Mouse (Mus musculus) myocyte (in vitro differentiated cells): Measurements from ENCODE around the gene Tex2. TPM values are rescaled to one million over a fixed set of nuclear protein-coding genes. Genes with fewer than 3 reads are reported as not detected.

ENCODE experiments used
- H3K27me3 ChIP-seq: one replicate; pipeline ENCODE4 v1.6.1; 2011; ENCODE audit not compliant: control insufficient read depth, insufficient read depth, insufficient read length
- H3K36me3 ChIP-seq: one replicate; pipeline ENCODE4 v1.6.1; 2011; ENCODE audit not compliant: control insufficient read depth, insufficient read depth
- H3K4me2 ChIP-seq: one replicate; pipeline ENCODE4 v1.6.1; 2011; ENCODE audit warnings: low read depth, control low read depth
- H3K4me3 ChIP-seq: one replicate; pipeline ENCODE4 v1.5.1; 2011; ENCODE audit warnings: mild to moderate bottlenecking, control low read depth, moderate library complexity
- H3K79me2 ChIP-seq: one replicate; pipeline ENCODE4 v1.6.1; 2011; ENCODE audit not compliant: control insufficient read depth, insufficient read depth
- H3ac ChIP-seq: one replicate; pipeline ENCODE4 v1.6.1; 2011; ENCODE audit not compliant: control insufficient read depth, insufficient read length
- CEBPB ChIP-seq: IDR thresholded peaks from 2 replicates; pipeline ENCODE4 v1.6.1; 2011; ENCODE audit warnings: mild to moderate bottlenecking, moderate library complexity; ENCODE audit not compliant: poor library complexity, insufficient read depth, severe bottlenecking
- E2F4 ChIP-seq: IDR thresholded peaks from one replicate; pipeline ENCODE4 v1.6.1; 2011; ENCODE audit warnings: mild to moderate bottlenecking, control low read depth, moderate library complexity; ENCODE audit not compliant: insufficient read depth
- MAX ChIP-seq: IDR thresholded peaks from one replicate; pipeline ENCODE4 v1.6.1; 2011; ENCODE audit warnings: low read depth, mild to moderate bottlenecking, control low read depth
- MYOD1 ChIP-seq, 3 experiments: IDR thresholded peaks; one replicate each; pipeline ENCODE4 v1.6.1; 2011; ENCODE audit warnings: control low read depth in 2 of 3, low read depth in 2 of 3, mild to moderate bottlenecking in 2 of 3, moderate library complexity in 1 of 3; ENCODE audit not compliant: insufficient read length in 2 of 3, control insufficient read depth in 1 of 3
- MYOG ChIP-seq, 3 experiments: IDR thresholded peaks; one replicate each; pipeline ENCODE4 v1.6.1; 2011; ENCODE audit warnings: control low read depth in 2 of 3, low read depth in 2 of 3, mild to moderate bottlenecking in 2 of 3; ENCODE audit not compliant: insufficient read length in 2 of 3, control insufficient read depth in 1 of 3, insufficient read depth in 1 of 3
- POLR2A ChIP-seq: IDR thresholded peaks from one replicate; pipeline ENCODE4 v1.6.1; 2011; ENCODE audit warnings: low read depth, mild to moderate bottlenecking, control low read depth, moderate library complexity; ENCODE audit not compliant: insufficient read length
- POLR2AphosphoS2 ChIP-seq: IDR thresholded peaks from one replicate; pipeline ENCODE4 v1.6.1; 2011; ENCODE audit warnings: low read depth, control low read depth; ENCODE audit not compliant: insufficient read length
- REST ChIP-seq: IDR thresholded peaks from one replicate; pipeline ENCODE4 v1.6.1; 2011; ENCODE audit warnings: mild to moderate bottlenecking, control low read depth, moderate library complexity; ENCODE audit not compliant: insufficient read depth, insufficient read length
- SRF ChIP-seq: IDR thresholded peaks from one replicate; pipeline ENCODE4 v1.6.1; 2011; ENCODE audit warnings: low read depth; ENCODE audit not compliant: control insufficient read depth, insufficient read length
- TCF12 ChIP-seq: IDR thresholded peaks from one replicate; pipeline ENCODE4 v1.6.1; 2011; ENCODE audit warnings: mild to moderate bottlenecking, control low read depth; ENCODE audit not compliant: poor library complexity, insufficient read depth, severe bottlenecking
- TCF3 ChIP-seq: IDR thresholded peaks from one replicate; pipeline ENCODE4 v1.6.1; 2011; ENCODE audit warnings: low read depth, control low read depth; ENCODE audit not compliant: insufficient read length
- USF1 ChIP-seq: IDR thresholded peaks from one replicate; pipeline ENCODE4 v1.6.1; 2011; ENCODE audit warnings: low read depth, mild to moderate bottlenecking, control low read depth, moderate library complexity
- polyA plus RNA-seq: library from polyadenylated mRNA; unstranded; fragments of >200 nt; fragmentation: generic; extraction: Trizol; gene quantifications from one replicate; pipeline ENCODE4 v1.2.1, GENCODE M21; 2012; ENCODE audit warnings: missing spikeins

The Tex2 gene
- polyA plus RNA-seq, 1 experiment: 7.0 TPM

GRCm38 (mm10) chr11:106572020-106572782 lies 41.0 kb downstream of the Tex2 start:
- Histone ChIP-seq H3ac (no peak overlapping the region), H3K4me2 (no peak overlapping the region), H3K27me3 (no peaks in the 10 kb centered on the region), H3K4me3 (no peak overlapping the region), H3K36me3 (no peaks in the 10 kb centered on the region), H3K79me2 (no peaks in the 10 kb centered on the region)
- TF ChIP-seq MAX (no peak), E2F4 (no peak), POLR2AphosphoS2 (no peak), SRF (no peak), TCF12 (no peak), REST (no peak), USF1 (no peak), TCF3 (no peak), POLR2A (no peak), CEBPB (no peak), MYOG (IDR thresholded peaks at IDR 0.05; ENCODE audit: control insufficient read depth in 1 of 3, insufficient read depth in 1 of 3, insufficient read length in 2 of 3, low read depth in 2 of 3) (peak in 1 of 3 experiments; percentile 31), MYOD1 (IDR thresholded peaks at IDR 0.05; ENCODE audit: control insufficient read depth in 1 of 3, insufficient read length in 2 of 3, low read depth in 2 of 3) (peak in 2 of 3 experiments; percentile 22 to 26)

DNA sequence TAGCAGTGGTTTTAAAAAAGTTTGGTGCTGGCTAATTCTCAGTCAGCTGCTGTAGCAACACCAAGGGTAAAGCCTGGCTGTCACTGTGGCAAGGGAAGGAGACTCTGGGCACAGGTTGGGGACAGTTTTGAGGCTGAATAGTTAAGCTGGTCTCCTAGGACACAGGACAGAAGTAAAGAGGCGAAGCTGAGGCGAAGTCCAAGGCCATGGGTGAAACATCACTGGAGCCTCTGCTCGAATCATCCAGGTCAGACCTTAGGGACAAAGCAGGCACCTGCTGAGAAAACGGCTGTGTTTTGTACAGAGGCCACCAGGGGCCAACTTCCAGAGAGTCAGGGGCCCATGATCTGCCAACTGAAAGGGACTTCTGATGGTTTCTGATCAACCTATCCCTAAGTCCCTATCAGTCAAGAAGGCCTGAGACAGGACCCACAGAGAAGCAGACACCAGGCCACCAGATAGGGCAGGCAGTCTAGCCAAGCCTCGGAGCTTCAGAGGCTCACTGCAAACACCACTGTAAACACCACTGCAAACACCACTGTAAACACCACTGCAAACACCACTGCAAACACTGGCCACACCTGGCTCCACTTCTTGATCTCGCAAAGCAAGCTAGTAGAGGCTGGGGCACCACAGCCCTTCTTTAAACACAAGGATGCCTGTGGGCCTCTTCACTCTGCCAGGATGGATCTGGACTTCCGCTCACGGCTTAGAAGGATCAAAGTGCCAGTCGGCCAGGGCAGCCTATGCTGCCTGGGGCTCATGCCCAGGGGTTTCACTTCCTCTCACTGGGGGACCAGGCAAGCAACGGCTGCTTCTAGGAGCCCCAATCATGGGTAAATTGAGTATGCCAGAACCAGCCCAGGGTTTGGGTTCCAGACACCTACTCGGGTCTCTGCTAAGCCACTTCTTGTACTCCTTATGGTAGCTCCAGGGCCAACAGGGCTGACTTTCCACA lies 41.9 kb downstream of the Tex2 start:
- no peak for TF ChIP-seq E2F4
- TF ChIP-seq MAX: no peak
- TF ChIP-seq POLR2AphosphoS2: no peak
- no peak for TF ChIP-seq TCF3
- TF ChIP-seq MYOG (IDR thresholded peaks at IDR 0.05; ENCODE audit: control insufficient read depth in 1 of 3, insufficient read depth in 1 of 3, insufficient read length in 2 of 3, low read depth in 2 of 3): no peak
- TF ChIP-seq CEBPB: no peak
- no peak for TF ChIP-seq USF1
- TF ChIP-seq MYOD1 (IDR thresholded peaks at IDR 0.05; ENCODE audit: control insufficient read depth in 1 of 3, insufficient read length in 2 of 3, low read depth in 2 of 3): no peak
- TF ChIP-seq POLR2A: no peak
- no peak for TF ChIP-seq SRF
- TF ChIP-seq TCF12: no peak
- no peak for TF ChIP-seq REST
- no peaks in the 10 kb centered on the region for H3K27me3 ChIP-seq

DNA sequence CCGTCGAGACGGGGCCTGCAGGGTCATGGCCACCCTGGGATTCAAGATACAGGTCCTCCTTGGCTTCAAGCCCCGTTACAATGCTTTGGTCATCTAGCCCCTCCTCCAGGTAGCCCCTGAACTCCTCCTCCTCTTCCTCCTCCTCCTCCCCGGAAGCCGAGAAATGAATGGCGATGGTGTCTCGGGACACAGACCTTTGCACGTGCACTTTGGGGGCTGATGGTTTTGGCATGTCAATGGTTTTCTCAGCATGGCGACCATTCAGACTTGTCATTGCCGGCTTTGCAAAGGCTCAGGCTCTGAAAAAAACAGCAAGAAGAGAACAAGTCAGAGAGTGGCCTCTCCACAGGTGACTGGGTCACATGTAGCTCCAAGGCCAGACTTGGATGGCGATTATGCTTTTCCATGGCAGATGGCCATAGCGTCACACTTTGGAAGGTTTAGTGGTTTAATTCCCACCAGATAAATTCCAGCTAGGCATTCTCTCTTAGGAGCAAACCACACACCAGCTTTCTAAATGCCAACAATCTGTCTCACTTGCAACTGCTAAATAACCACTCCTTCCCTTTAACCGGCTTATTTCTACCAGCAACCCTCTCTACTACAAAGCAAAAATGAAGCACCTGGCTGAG lies 44.8 kb downstream of the Tex2 start:
- H3K79me2 ChIP-seq: no peaks in the 10 kb centered on the region

More for the DNA sequence above, 41.9 kb downstream of the Tex2 start:
- no peak overlapping the region for H3K4me3 ChIP-seq
- H3K79me2 ChIP-seq: no peaks in the 10 kb centered on the region
- no peaks in the 10 kb centered on the region for H3K36me3 ChIP-seq
- H3K4me2 ChIP-seq: no peak overlapping the region
- H3ac ChIP-seq: no peak overlapping the region

More for the DNA sequence above, 44.8 kb downstream of the Tex2 start:
- Histone ChIP-seq H3ac (no peak overlapping the region), H3K4me2 (no peak overlapping the region), H3K36me3 (no peaks in the 10 kb centered on the region), H3K27me3 (no peaks in the 10 kb centered on the region), H3K4me3 (no peak overlapping the region)
- TF ChIP-seq REST (no peak), SRF (no peak), MYOG (IDR thresholded peaks at IDR 0.05; ENCODE audit: control insufficient read depth in 1 of 3, insufficient read depth in 1 of 3, insufficient read length in 2 of 3, low read depth in 2 of 3) (no peak), TCF12 (no peak), TCF3 (no peak), POLR2AphosphoS2 (no peak), CEBPB (no peak), E2F4 (no peak), MYOD1 (IDR thresholded peaks at IDR 0.05; ENCODE audit: control insufficient read depth in 1 of 3, insufficient read length in 2 of 3, low read depth in 2 of 3) (no peak), POLR2A (no peak), USF1 (no peak), MAX (no peak)
